Mouse (Mus musculus): ENCODE measurements around the gene Gbx2.

DNA sequence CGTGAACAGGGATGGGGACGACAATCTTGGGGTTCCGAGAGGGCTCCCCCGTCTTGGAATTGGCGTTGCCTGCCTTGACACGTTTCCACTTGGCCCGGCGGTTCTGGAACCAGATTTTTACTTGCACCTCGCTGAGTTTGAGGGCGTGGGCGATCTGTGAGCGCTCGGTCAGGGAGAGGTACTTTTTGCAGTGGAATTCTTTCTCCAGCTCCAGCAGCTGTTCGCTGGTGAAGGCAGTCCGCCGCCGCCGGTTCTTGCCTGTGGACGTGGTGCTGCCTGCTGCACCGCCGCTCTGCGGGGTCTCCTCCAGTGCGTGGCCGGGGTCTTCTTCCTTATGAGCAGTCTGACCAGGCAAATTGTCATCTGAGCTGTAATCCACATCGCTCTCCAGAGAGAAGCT lies 2.3 kb downstream of the Gbx2 start:
- TF ChIP-seq GATA1 (IDR thresholded peaks at IDR 0.05; ENCODE audit: borderline replicate concordance, low read length) (no peak), CTCF (IDR thresholded peaks at IDR 0.05; ENCODE audit: low read depth, low read length) (no peak), TAL1 (conservative IDR thresholded peaks at IDR 0.05; ENCODE audit: low read depth, low read length) (no peak), POLR2AphosphoS5 (IDR thresholded peaks at IDR 0.05; ENCODE audit: insufficient replicate concordance, low read depth, low read length) (no peak)

Measured in G1E (cell line).